Mouse (Mus musculus): Measurements from ENCODE around the gene Tomm6. TPM values are rescaled to one million over a fixed set of nuclear protein-coding genes. Genes with fewer than 3 reads are reported as not detected.

Gene Tomm6
- polyA plus RNA-seq, 1 experiment from 2014 or later, result 368 TPM

DNA sequence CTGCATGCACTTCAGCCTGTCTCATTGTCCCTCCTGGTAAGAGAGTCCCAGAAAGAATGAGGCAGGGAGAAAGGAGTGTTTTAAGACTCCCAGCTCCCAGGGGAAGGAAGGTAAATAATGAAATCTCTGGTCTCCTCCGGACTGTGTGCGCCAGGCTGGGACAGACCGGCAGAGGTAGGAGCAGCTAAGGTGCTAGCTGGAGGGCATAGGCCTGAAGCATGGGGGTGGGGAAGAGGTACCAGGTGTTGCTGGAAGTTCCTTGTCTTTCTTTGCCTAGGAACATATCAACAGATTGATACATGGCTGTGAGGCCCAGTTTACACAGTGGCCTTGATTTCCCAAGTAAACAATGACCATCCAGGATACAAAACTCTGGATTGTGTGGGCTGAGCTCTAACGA is 20.8 kb upstream of the Tomm6 start:
- Histone ChIP-seq H3K9ac (no peak overlapping the region), H3K9me3 (no peaks in the 10 kb centered on the region), H3K4me3 (replicated peaks) (no peak overlapping the region), H3K36me3 (replicated peaks) (no peaks in the 10 kb centered on the region), H3K4me1 (no peaks in the 10 kb centered on the region), H3K4me2 (no peak overlapping the region), H3K27me3 (no peaks in the 10 kb centered on the region), H3K27ac (no peak overlapping the region)
- ATAC-seq (ENCODE audit: low FRiP score), result no peak
- 82% methylated on average over 4 of the region's 4 CpGs for WGBS

DNA sequence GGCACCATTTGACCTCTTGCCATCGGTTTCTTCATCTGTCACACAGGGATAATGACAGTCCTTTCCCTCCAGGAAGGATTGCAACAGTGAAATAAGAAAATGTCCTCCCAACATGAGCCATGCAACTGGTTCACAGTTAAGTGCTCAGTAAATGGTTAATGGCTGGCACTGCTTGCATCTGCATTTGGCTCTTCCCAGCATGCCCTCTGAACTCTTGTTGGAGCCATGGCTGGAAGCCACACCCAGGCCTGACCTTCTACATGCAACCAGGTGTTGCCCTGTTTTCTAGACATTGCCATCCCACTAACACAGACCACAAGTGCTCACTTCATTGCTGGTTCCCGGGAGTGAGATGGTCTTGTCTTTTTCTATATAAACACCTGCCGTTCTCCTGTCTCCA is 19.8 kb upstream of the Tomm6 start:
- H3K27ac ChIP-seq, result no peak overlapping the region
- peaks cover 10% of the 10 kb centered on the region for H3K27me3 ChIP-seq
- 79% methylated on average over 3 of the region's 3 CpGs for WGBS
- no peak overlapping the region for H3K9ac ChIP-seq
- H3K4me1 ChIP-seq, result 0 out of 2 replicates have a peak, but pooled peaks cover 3% of the 10 kb centered on the region
- no peaks in the 10 kb centered on the region for H3K9me3 ChIP-seq
- ATAC-seq (ENCODE audit: low FRiP score), result no peak
- peaks cover 7% of the 10 kb centered on the region; the same call in 1 of the 2 replicates for H3K36me3 ChIP-seq (replicated peaks)
- no peak overlapping the region for H3K4me2 ChIP-seq
- H3K4me3 ChIP-seq (replicated peaks), result no peak overlapping the region

DNA sequence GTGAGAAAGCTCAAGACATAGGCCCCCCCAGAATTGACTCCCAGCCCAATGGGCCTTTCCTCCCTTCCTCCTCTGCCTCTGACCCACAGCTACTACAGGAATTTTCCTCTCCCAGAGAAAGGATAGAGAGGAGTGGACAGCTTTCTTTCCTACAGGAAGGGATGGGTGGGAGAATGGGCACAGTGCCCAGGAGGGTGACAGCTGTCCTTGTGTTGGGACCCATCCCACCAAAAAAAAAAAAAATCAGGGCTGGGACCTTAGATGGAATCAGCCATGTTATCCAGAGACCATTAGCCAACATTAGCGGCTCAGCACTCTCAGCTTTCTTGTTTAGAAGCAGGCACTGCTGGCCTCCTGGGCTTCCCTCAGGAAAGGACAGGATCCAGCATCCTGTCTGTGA is 18.0 kb upstream of the Tomm6 start:
- Histone ChIP-seq H3K9ac (no peak overlapping the region), H3K9me3 (no peaks in the 10 kb centered on the region), H3K36me3 (replicated peaks) (peaks cover 21% of the 10 kb centered on the region), H3K27me3 (peaks cover 20% of the 10 kb centered on the region), H3K4me3 (replicated peaks) (no peak overlapping the region), H3K4me1 (peaks cover 3% of the 10 kb centered on the region; the same call in 1 of the 2 replicates), H3K4me2 (no peak overlapping the region), H3K27ac (no peak overlapping the region)
- WGBS, result 75% methylated on average over 1 of the region's 1 CpGs
- no peak for ATAC-seq (ENCODE audit: low FRiP score)

DNA sequence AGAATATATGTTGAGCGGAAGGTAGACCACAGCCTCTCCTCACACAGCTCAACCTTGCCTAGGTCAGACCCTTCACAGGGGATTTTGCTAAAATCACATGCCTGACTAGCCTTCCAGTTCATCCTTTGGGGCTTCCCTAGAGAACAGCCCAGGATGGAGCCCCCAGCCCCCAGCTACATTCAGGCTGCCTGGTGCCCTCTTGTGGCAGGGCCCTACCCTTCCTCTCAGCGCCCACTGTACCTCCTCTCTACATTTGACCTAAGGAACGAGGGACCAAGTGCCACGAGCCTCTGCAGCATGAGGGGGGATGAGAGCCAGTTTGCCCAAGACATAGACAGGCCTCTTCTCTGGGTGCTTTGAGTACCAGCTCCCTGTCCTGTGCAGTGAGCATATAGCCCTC is 16.5 kb upstream of the Tomm6 start:
- Histone ChIP-seq H3K9me3 (no peaks in the 10 kb centered on the region), H3K36me3 (replicated peaks) (peaks cover 32% of the 10 kb centered on the region), H3K4me1 (peaks cover 3% of the 10 kb centered on the region; the same call in 1 of the 2 replicates), H3K4me3 (replicated peaks) (no peak overlapping the region), H3K4me2 (no peak overlapping the region), H3K27me3 (peaks cover 20% of the 10 kb centered on the region), H3K27ac (no peak overlapping the region), H3K9ac (no peak overlapping the region)
- 81% methylated on average over 4 of the region's 4 CpGs for WGBS
- ATAC-seq (ENCODE audit: low FRiP score), result no peak

DNA sequence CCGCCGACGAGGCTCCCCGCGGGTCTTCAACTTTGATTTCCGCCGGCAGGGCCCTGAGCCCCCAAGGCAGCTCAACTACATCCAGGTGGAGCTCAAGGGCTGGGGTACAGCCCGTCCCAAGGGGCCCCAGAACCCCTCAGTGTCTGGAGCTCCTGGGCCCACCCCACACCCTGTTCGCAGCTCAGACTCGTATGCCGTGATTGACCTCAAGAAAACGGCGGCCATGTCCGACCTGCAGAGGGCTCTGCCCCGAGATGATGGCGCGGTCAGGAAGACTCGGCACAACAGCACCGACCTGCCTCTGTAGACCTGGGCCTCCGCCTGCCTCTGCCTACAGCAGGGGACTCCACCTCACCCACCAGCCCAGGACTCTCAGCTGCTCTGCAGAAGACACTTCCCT is 15.4 kb upstream of the Tomm6 start:
- no peak overlapping the region for H3K27ac ChIP-seq

DNA sequence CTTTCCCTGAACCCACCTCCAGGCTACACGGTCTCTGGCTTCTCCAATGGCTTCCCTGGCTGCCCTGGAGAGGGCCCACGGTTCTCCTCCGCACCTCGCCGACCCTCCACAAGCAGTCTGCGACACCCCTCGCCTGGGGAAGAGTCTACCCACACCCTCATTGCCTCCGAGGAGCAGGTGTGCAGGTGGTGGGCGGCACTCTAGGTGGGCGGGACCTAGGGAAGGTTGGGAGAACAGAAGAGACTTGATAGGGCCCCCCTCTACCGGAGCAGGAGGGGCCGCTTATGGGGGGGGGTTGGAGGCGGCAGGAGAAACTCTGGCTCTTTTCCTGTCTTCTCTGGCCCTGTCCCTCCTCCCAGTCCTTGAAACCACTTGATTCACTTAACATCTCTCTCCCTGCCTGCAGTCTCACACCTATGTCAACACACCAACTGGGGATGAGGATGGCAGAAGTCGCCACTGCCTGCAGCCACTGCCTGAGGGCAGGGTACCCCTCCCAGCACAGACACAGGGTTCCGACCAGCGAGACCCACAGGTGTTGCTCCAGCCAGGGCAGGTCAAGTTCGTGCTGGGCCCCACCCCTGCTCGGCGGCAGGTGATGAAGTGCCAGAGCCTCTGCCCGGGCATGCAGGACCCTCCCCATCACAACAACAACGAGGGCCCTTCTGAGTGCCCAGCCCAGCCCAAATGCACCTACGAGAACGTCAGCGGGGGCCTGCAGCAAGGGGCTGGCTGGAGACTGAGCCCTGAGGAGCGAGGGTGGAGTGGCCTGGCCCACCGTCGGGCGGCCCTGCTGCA is 14.6 kb upstream of the Tomm6 start:
- ATAC-seq (ENCODE audit: low FRiP score), result no peak
- H3K9me3 ChIP-seq, result no peaks in the 10 kb centered on the region
- H3K4me1 ChIP-seq, result peaks cover 3% of the 10 kb centered on the region; the same call in 1 of the 2 replicates
- no peak overlapping the region for H3K4me2 ChIP-seq
- peaks cover 38% of the 10 kb centered on the region for H3K36me3 ChIP-seq (replicated peaks)
- no peak overlapping the region for H3K27ac ChIP-seq
- peaks cover 20% of the 10 kb centered on the region for H3K27me3 ChIP-seq
- 50% methylated on average over 28 of the region's 28 CpGs for WGBS
- no peak overlapping the region for H3K4me3 ChIP-seq (replicated peaks)
- no peak overlapping the region for H3K9ac ChIP-seq

More for the DNA sequence above, 15.4 kb upstream of the Tomm6 start:
- H3K36me3 ChIP-seq (replicated peaks), result peaks cover 37% of the 10 kb centered on the region
- H3K9ac ChIP-seq, result no peak overlapping the region
- no peak for ATAC-seq (ENCODE audit: low FRiP score)
- H3K4me2 ChIP-seq, result no peak overlapping the region
- WGBS, result 34% methylated on average over 20 of the region's 20 CpGs
- H3K9me3 ChIP-seq, result no peaks in the 10 kb centered on the region
- H3K4me3 ChIP-seq (replicated peaks), result no peak overlapping the region
- H3K27me3 ChIP-seq, result peaks cover 20% of the 10 kb centered on the region
- H3K4me1 ChIP-seq, result peaks cover 3% of the 10 kb centered on the region; the same call in 1 of the 2 replicates

DNA sequence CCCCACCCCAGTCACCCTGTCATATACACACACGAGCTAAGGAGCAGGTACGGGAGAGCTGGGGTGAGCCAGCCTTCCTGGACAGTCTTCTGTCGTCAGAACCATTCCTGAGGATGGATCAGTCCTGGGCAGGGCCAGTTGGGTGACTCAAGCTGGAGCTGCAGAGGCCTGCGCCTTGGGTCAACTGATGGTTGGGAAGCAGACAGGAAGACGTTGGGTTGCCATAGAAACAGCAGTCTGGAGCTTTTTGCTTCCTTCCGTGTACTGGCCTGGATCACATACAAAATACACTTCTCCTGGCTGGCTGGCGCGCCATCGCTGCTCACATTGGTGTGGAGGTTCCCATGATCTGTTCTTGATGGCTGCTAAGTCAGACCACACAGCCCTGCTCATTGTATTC is 13.6 kb upstream of the Tomm6 start:
- Histone ChIP-seq H3K27me3 (peaks cover 20% of the 10 kb centered on the region), H3K4me2 (no peak overlapping the region), H3K9ac (no peak overlapping the region), H3K36me3 (replicated peaks) (peaks cover 40% of the 10 kb centered on the region), H3K4me1 (peaks cover 3% of the 10 kb centered on the region; the same call in 1 of the 2 replicates), H3K27ac (no peak overlapping the region), H3K9me3 (no peaks in the 10 kb centered on the region), H3K4me3 (replicated peaks) (no peak overlapping the region)
- 79% methylated on average over 9 of the region's 9 CpGs for WGBS
- 0 out of 2 replicates have a peak, but pooled peaks have one; percentile 9 for ATAC-seq (ENCODE audit: low FRiP score)

DNA sequence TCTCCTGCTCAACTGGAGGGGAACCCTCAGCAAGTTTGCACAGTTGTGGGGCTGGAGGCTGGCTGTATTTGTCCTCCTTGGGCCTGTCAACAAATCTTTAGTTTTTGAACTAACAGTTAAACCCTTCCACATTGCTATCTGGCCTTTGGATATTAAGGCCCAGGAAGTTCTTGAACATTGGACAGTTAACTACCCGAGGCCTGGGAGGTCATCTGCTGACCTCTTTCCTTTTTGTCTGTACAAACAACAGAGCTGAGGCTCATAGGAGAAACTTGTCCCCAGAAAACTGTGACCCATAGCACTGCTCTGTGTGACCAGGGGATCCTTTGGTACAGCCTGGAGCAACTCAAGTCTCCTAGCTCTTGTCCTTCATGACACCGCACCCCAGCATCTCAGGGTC is 10.9 kb upstream of the Tomm6 start:
- H3K9ac ChIP-seq, result no peak overlapping the region
- no peak for ATAC-seq (ENCODE audit: low FRiP score)
- WGBS, result 76% methylated on average over 2 of the region's 2 CpGs
- H3K36me3 ChIP-seq (replicated peaks), result peaks cover 40% of the 10 kb centered on the region
- H3K27me3 ChIP-seq, result peaks cover 23% of the 10 kb centered on the region
- no peak overlapping the region for H3K27ac ChIP-seq
- H3K4me3 ChIP-seq (replicated peaks), result no peak overlapping the region
- no peaks in the 10 kb centered on the region for H3K9me3 ChIP-seq
- no peak overlapping the region for H3K4me2 ChIP-seq
- peaks cover 14% of the 10 kb centered on the region for H3K4me1 ChIP-seq

DNA sequence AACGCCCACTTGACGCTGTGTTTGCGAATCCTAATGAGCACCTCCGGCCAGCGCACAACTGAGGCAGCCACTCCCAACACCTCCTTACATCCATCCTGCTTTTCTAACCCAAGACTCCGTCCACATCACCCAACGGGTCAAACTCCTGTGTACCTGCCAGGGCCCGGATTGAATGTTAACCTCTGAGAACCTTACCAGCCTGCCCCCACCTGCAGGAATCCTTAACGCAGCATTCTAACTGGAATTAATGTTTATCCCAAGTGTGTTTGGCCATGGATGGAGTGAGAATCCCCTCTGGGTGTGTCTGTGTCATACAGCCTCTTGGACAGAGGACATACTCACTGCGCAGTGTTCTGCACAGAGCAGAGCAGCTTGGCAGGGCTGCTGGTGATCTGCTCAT is 10.0 kb upstream of the Tomm6 start:
- H3K4me3 ChIP-seq (replicated peaks), result no peak overlapping the region
- 0 out of 2 replicates have a peak overlapping the region, but pooled peaks have one; percentile 36 for H3K9ac ChIP-seq
- peaks cover 34% of the 10 kb centered on the region for H3K36me3 ChIP-seq (replicated peaks)
- no peak for ATAC-seq (ENCODE audit: low FRiP score)
- peaks cover 17% of the 10 kb centered on the region for H3K4me1 ChIP-seq
- WGBS, result 91% methylated on average over 10 of the region's 10 CpGs
- no peak overlapping the region for H3K4me2 ChIP-seq
- H3K27ac ChIP-seq, result no peak overlapping the region
- no peaks in the 10 kb centered on the region for H3K9me3 ChIP-seq
- peaks cover 25% of the 10 kb centered on the region for H3K27me3 ChIP-seq

DNA sequence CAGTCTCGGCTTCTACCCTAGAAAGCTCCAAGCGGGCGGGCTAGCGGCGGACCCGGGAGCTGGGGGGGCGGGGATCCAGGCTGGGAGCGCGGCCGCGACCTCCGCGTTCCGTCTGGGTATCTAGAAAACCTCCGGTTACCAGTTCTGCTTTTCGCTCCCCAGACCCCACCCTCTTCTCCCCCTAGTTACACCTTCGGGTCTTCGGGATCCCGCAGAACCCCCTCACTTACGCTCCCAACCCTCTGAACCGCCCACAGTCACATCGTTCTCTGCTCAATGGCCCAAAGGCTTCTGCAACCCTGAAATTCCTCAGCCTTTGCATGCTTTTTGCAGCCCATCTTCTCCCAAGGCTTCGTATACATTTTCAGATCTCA is 7.1 kb upstream of the Tomm6 start:
- Histone ChIP-seq H3K9ac (peak overlapping the region; percentile 85), H3K4me3 (replicated peaks) (peak overlapping the region; percentile 79), H3K27me3 (peaks cover 31% of the 10 kb centered on the region), H3K36me3 (replicated peaks) (peaks cover 13% of the 10 kb centered on the region; the same call in 1 of the 2 replicates), H3K9me3 (no peaks in the 10 kb centered on the region), H3K4me1 (peaks cover 16% of the 10 kb centered on the region), H3K4me2 (peak overlapping the region; percentile 79), H3K27ac (peak overlapping the region; percentile 68; the same call in 1 of the 2 replicates)
- ATAC-seq (ENCODE audit: low FRiP score), result no peak
- WGBS, result 1% methylated on average over 22 of the region's 23 CpGs

DNA sequence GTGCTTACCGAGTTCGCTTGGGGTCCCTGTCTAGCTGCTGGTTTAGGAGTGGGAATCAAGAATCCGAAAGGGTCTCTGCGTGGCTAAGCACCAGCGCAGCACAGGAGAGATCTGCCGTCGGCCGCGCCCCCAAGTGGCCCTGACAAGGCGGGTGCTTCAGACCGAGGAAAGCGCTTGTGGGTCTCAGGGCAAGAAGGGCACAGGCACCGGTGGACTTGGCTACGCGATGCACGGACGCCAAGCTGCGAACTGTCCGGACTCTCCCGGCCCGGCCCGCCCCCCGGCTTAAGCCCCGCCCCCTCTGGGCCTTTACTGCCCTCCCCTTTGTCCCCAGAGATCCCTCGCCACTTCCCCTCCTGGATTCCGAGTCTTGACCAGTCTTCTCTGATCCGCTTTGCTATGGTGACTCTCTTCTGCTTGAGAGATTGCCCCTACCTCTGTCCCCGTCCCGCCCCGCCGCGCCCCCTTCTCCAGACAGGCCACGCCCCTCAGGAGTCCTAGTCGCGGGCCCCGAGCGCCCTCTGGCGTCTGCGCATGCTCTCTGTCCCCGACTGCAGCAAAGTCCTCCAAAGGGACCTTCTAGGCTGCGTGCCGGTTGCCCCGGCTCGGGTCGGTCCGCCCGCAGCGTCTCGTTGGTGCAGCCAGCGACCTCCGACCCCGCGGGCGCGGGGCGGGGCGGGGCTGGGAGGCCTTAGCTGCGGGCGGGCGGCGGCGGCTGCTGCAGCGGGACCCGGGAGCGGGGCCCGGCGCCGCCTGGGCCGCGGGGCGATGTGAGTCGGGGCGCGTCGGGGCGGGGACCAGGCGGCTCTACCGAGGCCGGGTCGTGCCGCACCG is 6.5 kb upstream of the Tomm6 start, which contains the start of gene Prickle4:
Gene Prickle4 (minus strand): TSS at position 234 of the 834 bp plus-strand sequence.
- under 1% methylated on average over 78 of the region's 82 CpGs for WGBS
- ATAC-seq (ENCODE audit: low FRiP score), result peak; percentile 96
- Histone ChIP-seq H3K4me1 (peaks cover 20% of the 10 kb centered on the region), H3K4me3 (replicated peaks) (peak within 1 kb of the TSS; percentile 79), H3K36me3 (replicated peaks) (peaks cover 8% of the 10 kb centered on the region; the same call in 1 of the 2 replicates), H3K27ac (peak within 1 kb of the TSS; percentile 68; the same call in 1 of the 2 replicates), H3K27me3 (peaks cover 33% of the 10 kb centered on the region), H3K4me2 (peak within 1 kb of the TSS; percentile 79), H3K9me3 (no peaks in the 10 kb centered on the region), H3K9ac (peak within 1 kb of the TSS; percentile 85)

DNA sequence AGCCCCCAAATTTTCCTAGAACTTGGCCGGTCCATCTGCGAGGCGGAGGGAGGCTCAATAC is 6.1 kb upstream of the Tomm6 start, which contains the start of gene Gm21981:
Gene Gm21981 (minus strand): TSS at position 14 of the 61 bp plus-strand sequence.
- Histone ChIP-seq H3K4me3 (replicated peaks) (peak within 1 kb of the TSS; percentile 79), H3K36me3 (replicated peaks) (peaks cover 4% of the 10 kb centered on the region; the same call in 1 of the 2 replicates), H3K4me1 (peaks cover 24% of the 10 kb centered on the region), H3K27me3 (peaks cover 33% of the 10 kb centered on the region), H3K4me2 (peak within 1 kb of the TSS; percentile 79), H3K27ac (peak within 1 kb of the TSS; percentile 68; the same call in 1 of the 2 replicates), H3K9me3 (no peaks in the 10 kb centered on the region), H3K9ac (peak within 1 kb of the TSS; percentile 85)
- no peak for ATAC-seq (ENCODE audit: low FRiP score)
- 0% methylated on average over 3 of the region's 3 CpGs for WGBS
